Mouse (Mus musculus) mesoderm, embryonic 11.5 days (tissue): ENCODE measurements around the gene Lmntd1.

Experiments
- DNase-seq: peaks from one replicate; pipeline ENCODE4 v3.0.0-alpha.2; 2012; ENCODE audit warnings: low read depth, low spot score

Gene Lmntd1

DNA sequence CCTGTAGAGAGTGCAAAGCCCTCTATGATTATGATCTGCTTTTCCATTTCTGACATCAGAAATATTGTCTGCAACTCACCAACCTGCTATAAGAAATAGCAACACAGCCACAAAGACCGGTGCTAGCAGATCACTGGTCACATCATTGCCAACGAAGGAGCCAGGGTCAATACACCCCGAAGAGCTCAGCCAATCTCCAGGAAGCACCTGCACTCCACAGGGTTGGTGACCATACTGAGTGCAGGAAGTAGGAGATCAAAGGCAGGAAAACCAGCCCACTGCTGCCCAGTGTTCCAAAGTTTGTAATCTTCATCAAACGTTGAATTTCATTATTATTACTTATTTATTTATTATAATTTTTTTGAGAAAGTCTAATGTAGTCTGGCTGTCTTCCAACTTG, 9.5 kb downstream of the Lmntd1 start:
- no peak for DNase-seq

DNA sequence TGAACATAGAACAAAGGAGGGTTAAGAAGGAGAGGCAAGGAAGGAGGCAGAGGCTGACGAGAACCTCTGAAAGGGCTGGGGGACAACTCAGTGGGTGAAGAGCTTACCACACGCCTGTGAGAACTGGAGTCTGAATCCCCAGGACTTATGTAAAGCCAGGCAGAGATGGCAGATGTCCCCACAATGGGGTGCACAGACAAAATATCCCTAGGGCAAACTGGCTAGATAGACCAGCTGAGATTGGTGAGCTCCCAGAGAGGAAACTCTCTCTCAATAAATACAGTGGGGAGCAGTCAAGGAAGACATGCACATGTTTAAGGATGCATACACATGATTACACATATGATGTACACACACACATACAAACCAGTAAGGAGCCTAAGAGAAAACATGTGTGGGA, 10.0 kb downstream of the Lmntd1 start:
- no peak for DNase-seq

DNA sequence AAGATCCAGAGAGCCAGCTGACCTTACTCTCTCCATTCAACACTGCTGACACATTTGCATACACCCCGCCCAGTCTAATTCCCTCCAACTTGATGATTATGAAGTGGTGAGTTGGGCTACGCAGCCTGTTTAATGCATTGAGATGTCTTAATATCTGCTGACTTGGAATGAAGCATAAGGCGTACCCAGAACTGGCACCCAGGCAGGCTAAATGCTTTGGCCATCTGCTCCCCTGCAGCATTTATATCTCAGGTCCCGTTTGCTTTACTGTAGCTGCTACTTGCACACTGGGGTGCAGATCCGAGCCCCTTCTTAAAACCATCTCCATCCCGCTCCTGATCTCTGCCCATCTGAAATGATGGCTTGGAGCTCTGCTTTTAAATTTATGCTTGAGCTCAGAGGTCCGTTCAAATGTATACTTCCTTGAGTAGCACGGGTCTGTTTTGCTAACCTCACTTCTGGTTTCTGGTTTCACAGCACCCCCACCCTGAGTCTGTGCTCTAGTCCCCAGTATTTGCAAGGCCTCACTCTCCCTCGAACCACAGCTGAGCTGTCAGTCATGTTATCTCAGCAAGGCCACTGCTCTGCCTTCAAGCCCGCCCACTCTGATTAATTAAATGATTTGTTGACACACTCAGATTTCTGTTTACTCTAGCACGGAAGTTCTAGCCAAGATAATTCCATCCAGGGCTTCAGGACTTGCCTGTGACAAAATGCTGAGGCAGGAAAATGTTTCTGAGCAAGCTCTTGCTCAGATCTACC, 15.1 kb downstream of the Lmntd1 start:
- DNase-seq, result no peak

DNA sequence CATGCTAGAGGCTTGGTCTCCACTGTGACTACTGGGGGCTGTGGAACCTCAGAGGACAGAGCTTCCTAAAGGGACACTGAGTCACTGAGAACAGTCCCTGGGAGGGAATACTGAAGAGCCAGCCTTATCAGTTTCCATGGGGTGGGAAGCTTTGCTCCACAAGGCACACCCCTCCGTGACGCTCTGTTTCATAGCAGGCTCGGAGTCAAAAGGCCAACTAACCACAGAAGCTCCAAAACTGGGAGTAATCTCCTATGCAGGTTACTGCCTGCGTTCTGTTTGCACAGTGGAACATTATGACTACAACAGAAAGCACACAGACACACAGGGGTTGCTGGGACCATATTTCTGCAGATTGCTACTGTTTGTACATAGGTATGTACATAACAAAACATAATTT, 18.2 kb downstream of the Lmntd1 start:
- DNase-seq, result no peak

DNA sequence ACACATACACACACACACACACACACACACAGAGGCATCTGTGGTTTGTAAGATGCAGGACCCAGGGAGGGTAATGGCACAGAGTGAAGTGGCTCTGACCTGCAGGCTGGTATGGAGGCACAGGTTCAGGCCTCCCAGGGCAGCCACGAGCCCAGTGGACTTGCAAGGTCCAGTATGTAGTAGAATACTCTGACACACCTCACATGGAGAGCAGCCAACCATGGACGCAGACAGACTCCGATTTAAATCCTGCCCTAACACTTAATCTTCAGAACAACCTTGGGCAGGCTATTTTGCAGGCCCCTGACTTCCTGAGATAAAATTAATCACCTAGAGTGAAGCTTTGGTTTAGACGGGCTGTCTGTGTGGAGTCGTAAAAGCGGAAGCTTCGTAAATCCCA, 20.1 kb downstream of the Lmntd1 start:
- DNase-seq, result no peak

DNA sequence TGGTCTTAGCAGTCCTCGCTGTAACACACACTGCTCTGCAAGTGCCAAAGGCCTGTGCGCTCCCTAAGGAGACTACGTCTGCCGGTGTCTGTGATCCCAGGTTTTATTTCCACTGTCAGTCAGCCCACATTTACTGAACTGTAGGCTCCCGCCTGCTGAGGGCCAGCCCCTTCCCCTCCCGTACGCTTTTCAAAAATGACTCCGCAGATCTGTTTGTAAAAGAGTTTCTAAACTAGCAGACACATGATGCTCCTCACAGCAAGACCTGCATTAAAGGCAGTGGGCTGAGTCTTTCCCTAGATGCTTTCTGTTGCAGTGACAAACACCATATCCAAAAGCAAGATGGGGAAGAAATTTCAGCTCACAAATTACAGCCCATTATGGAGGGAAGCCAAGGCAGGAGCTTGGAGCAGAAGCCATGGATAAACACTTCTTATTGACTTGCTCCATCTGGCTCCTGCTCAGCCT, 21.6 kb downstream of the Lmntd1 start:
- no peak for DNase-seq

DNA sequence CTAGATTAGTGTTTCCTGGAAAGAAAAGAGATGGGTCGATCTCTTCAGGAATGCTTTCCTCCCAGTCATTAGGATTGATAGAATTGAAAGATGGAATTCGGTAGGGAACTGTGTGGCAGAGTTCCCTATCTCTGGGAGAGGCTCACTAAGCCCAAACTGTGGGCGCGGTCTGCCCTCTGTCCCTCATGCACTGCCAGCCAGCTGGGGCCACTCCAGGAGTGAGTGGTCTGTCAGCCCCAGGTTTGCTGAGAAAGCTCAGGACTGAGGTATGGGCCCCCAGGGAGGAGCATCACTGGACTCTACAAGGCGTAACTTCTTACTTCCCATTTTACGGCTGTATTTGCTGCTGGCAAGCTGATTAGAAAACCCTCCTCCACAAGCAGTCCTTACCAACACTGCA, 22.1 kb downstream of the Lmntd1 start:
- no peak for DNase-seq

DNA sequence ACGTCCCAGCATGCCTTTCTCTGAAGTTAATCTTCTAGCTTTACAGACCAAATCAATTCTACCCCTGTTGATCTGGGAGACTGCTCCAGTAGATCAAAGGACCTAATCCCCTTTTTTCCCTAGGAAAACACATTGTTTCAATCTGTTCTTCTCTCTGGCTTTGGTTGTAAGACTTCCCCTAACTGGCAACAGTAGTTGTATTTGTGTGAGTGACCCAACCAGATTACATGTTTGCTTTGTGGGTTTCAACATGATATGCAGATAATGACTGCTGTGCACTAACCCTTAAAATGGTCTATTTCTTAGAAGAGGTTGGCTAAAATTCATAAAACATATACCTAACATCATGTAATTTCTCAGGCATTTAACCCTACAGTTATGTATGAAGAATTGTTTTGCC, 22.5 kb downstream of the Lmntd1 start:
- no peak for DNase-seq

DNA sequence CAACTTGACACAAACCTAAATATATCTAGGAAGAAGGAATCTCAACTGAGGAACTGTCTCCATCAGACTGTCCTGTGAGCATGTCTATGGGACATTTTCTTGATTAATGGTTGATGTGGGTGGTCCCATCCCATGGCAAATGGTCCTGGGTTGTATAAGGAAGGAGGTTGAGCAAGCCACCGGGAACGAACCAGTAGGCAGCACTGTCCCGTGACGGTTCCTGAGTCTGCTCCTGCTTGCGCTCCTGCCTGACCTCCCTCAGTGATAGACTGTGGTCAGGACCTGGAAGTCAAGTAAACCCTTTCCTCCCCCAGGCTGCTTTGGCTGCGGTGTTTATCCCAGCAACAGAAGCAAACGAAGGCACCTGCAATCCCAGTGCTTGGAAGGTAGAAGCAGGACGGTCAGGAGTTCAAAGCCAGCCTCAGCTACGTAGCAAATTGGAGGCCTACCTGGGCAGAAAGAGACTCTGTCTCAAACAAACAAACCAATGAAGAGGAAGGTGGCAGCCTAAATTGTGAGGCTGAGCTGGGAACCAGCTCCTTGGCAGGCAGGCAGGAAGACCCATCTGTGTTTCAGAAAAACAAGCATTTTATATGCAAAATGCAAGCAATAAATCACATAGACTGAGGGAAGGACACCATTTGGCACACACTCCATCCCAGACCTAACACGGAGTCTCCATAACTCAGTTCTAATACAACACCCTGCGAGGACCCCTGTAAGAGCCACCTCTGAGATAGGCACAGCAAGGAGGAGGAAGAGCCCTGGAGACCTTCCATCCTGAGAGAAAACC, 23.4 kb downstream of the Lmntd1 start:
- DNase-seq, result no peak

DNA sequence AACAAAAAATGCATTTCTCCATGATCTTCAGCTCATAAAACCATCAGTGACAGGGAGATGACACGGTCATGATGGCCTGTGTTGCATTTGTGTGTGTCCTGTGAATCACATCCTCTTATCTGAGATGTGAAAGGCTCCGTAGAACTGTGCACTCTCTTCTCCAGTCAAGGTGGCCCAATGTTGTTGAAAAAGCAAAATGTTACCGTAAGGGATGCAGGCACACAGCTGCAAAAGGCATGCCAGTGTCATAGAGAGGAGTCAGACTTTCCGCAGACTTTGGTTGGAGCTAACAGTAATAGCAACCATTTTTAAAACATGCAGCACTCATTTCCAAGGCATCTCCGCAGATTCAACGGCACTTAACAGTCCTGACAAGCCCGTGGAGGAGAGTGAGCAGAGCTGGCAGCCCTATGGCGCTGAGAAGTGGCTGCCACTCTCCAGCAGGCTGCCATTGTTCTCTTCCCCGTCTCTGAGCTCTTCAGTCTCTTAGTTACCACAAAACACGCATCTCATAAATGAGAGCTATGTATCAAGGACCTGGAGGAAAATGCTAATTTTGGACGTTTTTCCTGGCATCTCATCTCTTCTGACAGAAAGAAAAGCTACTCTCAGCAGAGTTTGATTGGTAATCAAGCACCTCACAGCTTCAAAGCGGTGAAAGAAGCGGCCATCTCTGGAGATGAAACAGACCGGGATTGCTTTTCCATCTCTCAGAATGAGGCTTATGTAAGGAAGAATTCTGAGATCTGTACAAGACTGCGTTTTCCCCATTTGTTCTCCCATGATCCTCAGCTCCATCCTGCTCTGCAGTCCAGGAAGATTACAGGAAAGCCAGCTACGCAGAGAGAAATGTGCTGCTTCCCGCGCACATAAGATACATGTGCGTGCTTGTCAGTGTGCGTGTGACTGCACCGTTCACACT, 28.8 kb downstream of the Lmntd1 start:
- no peak for DNase-seq

DNA sequence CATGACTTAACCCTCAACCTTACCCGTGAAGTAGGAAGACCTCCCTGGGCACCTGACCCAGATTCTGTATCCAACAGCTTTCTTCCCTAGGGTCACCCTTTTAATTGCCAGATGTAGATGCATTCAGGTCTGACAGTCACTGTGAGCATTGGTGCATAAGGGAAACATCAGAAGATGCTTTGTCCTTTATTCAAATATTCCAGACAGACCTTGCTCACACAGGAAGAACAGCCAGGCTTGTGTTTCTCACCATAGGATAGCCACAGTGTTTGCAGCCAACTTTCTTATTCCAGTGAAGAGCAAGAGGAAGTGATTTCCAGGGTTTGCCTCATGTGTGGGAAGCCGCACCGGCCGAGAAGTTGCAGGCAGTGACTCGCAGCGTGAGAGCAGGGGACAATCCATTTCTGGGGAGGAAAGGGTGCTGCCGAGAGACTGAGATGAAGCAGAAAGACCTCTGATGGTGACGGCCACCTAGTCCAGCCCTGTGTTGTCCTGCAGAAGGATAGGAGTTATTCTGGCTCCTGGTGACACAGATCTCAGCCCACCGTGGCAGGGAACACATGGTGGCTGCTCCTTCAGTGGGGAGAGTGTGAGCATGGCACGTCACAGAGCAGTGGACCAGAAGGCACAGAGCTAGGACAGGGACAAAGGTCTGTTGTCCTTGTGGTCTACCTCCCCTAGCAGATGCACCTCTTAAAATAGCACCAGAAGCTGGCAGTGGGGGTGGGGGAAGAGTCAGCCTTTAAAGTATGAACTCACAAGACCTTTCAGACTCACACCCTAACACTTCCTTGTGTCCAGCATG, 32.6 kb downstream of the Lmntd1 start:
- DNase-seq, result no peak

DNA sequence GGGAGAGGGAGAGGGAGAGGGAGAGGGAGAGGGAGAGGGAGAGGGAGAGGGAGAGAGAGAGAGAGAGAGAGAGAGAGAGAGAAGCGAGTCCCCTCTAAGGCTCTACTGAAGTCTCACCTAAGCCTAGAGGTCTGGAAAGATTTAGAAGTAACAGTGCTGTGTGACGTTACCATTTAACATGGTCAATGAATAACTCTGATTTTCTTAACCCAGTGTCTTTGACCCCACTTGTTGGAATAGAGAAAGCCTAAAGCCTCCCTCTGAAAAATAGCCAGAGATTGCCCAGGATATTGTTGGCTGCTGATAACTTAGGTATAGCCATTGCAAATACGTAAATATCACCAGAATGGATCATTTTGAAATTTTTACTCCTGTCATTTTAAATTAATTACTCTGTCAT, 34.4 kb downstream of the Lmntd1 start:
- DNase-seq, result no peak

DNA sequence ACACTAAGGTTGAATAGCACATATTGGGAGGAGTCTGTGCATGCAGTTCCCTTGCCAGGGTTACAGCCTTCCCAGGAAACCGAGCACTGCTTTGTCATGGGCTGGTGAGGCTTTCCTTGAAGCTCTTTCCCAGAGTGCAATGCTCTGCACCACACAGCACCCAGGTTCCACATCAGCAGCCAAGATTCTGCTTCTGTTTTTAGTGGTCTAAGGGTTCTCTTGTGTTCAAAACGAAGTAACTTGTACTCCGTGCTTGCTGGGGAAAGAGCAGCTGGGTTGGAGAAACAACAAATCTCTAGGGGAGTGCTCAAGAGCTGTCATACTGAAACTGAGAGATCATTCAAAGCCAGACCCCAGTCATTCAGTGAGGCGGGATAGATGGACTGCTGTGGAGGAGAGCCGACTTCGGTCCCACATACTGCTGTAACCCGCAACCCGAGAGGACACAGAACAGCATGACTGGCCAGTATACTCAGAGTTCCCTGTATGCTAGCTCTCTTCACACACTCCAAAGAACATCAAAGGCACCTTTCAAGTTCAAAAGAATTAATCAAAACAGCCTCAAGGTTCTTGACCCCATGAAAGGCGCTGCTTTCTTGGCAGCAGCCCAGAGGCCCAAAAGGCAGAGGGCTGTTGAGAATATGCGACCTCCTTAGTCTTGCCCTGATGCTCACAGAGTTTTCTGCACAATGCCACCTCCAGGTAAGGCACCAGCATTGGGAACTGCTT, 35.5 kb downstream of the Lmntd1 start:
- DNase-seq, result no peak

DNA sequence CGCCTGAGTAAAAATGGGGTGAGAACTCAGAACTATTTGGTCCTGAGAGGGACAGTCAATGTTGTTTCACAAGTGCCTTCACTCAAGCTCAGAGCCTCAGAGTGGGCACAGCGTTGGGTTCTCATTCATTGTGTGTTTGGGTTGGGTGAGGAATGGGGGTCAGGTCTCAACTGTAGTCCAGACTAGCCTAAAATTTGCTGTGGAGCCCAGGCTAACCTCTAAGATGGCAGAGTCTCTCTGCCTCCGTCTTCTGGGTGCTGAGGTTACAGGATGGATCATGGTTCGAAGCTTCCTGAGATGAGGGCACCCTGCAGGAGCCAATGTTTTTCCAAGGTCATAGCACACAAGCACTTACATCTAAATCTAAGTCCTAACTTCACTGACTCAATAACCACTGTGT, 37.4 kb downstream of the Lmntd1 start:
- no peak for DNase-seq

DNA sequence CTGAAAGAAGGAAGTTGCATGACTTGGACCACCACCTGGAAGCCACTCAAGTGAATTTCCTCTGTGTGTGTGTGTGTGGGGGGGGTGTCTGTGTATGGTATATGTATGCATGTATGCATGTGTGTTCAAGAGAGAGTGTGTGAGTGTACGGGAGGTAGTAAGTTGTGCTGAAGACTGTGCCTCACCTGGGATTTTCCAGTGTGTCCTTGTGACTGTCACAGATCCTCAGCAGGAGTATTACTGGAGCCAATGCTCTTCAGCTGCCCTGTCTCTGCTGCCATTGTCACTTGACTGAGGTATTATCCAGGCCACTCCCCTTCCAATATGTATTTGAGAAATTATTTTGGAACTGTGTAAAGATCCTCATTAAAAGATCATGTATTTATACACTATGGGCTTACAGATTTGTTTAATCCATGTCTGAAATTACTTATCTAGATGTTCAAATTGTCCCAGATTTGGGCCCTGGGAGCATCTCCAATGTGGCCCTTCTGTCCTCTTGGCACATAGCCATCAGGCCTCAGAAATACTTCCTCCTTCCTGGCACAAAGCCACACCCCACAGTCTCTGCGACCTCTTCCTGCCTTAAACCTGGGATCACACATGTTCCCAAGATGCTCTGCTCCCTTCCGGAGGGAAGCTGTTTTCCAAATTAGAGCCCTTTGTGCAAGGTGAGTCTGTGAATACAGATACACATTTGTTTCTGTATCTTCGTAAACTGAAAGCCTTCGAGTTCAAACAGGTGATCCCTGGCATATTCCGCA, 40.7 kb downstream of the Lmntd1 start:
- no peak for DNase-seq

DNA sequence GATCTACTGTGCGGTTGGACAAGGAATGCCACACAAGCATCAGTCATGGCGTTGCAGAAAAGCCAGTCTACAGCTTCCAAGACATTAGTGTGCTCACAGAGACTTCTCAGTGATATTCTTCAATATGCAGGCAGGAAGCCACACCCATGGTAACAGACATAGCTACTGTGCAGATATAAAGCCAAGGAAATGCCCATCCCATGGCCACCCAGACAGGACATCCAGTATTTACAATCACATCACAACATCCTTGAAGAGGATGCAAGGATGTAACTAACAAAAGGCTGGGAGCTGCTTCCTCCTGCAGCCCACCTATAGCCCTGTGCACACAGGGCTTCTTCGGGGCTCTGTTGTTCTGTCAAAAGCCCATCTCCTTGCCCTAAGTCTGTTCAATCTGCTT, 45.4 kb downstream of the Lmntd1 start:
- no peak for DNase-seq

DNA sequence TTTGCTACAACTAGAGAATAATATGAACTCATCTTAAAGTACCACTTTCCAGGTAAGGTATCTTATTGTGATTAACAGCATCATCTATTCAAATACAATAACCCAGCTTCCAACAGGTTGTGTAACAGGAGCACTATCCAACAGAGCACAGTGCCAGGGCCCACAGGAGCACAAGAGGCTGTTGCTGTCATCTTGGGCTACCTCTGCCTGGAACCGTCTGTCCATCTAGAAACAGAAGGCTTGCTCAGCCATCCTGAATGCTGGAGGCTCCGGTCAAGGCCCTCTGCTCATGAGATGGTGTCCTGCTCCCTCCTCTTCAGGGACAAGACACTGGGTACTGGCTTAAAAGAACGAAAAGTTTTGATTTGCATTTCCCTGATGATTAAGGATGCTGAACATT, 46.3 kb downstream of the Lmntd1 start:
- no peak for DNase-seq

DNA sequence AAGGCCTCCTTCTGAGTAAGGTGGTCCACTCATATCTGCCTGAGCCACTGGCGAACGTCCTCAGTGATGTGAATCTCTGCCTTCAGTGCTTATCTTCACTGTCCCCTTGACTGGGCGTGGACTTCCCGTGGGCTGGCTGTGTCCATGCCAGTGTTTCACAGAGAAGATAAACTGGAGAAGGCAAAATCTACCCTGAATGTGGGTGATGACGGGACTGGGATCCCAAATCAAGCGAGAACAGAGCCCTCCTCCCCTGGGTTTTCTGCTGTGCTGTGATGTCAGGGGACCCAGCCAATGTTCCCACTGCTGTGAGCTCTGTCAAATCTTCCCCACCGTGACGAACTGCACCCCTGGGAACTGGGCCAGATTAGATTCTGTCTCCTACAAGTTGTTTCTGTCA, 46.8 kb downstream of the Lmntd1 start:
- no peak for DNase-seq

DNA sequence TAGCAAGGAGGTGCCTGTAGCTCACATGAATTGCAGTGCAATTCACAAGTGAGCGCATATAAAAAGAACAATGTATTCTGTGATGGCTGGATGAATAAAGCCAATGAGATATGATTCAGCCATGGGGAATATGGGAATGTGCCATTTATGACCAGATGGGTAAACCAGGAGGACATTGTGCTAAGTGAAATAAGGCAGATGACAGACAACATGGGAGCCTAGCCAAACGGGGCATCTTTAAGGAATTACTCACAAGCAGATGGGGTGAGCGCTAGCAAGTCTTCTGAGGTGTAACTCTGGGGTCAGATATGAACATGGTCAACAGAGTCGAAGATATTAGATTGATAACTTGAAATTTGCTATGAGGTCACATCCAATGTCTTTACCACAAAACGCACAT, 48.5 kb downstream of the Lmntd1 start:
- no peak for DNase-seq

DNA sequence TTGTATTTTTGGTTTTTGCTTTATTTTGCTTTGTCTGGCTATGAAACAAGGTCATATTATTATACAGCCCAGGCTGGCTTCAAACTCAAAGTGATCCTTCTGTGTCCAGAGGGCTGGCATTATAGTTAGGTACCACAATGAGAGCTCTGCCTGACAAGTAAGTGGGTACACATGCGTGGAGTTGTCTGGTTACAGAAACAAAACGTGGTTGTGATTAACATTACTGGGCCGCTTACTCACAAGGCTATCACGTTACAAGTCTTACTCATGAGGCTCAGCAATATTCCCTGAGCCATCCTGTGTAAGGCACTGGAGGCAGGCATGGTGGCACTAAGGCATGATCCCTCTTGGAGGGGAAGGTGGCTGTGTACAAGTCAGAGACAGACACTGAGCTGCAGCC, 49.4 kb downstream of the Lmntd1 start:
- no peak for DNase-seq
